Mouse (Mus musculus) activated CD4-positive, CD25-positive, alpha-beta regulatory T cell, adult 9 weeks (primary cell): ENCODE results near the gene Vmn1r88. TPM values are rescaled to one million over a fixed set of nuclear protein-coding genes. Genes with fewer than 3 reads are reported as not detected.

ENCODE experiments used
- polyA plus RNA-seq: library from polyadenylated mRNA; unstranded; fragments of 100-300 nt; shearing (Covaris generic); gene quantifications from one replicate; pipeline ENCODE4 v1.2.1, GENCODE M21; 2017

The Vmn1r88 gene
- not detected for polyA plus RNA-seq

DNA sequence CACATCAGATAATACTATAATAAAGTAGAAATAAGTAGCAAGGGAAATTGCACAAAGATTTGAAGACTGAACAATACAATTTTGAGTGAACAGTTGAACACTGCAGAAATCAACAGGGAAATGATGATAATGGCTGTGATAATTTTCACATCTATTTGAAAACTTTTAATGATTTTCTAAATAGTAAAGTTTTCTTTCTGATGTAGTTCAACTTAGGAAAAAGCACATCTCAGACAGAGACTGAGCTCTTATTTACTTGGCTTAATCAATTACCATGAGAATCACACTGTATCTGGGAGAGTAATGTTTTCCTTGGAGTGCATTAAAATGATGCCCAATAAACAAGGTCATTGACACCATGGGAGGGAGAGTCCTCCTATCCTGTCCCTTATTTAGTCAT lies at the start of gene Vmn1r88:
Gene Vmn1r88 (plus strand): TSS at position 301 of the 400 bp plus-strand sequence.

GRCm38 (mm10) chr7:13119817-13120216 lies 39.6 kb upstream of the Vmn1r88 start, which contains the start of gene Vmn1r86:
Gene Vmn1r86, minus strand, starts transcription at chr7:13119917.

GRCm38 (mm10) chr7:13140057-13140456 lies 19.3 kb upstream of the Vmn1r88 start, which contains the start of gene Vmn1r87:
Gene Vmn1r87, minus strand, starts transcription at chr7:13140157.

DNA sequence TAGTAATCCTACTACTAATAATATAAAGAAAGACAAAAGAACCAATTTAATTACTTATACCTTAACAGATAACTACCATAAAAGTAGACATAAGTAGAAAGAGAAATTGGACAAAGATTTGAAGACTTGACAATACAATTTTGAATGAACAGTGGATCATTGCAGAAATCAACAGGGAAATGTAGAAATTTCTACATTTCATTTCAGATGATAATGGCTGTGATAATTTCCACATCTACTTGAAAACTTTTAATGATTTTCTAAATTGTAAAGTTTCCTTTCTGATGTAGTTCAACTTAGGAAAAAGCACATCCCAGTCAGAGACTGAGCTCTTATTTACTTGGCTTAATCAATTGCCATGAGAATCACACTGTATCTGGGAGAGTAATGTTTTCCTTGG lies 53.4 kb downstream of the Vmn1r88 start, which contains the start of gene Vmn1r89:
Gene Vmn1r89 (plus strand): TSS at position 301 of the 400 bp plus-strand sequence.

Other genes with a start within 250 kb of the Vmn1r88 start
- gene Rps5, start 237.3 kb upstream of the Vmn1r88 start, polyA plus RNA-seq = 1,099 TPM
- not detected for gene Rnf225, start 232.2 kb upstream of the Vmn1r88 start, polyA plus RNA-seq
- gene Zfp324, start 193.7 kb upstream of the Vmn1r88 start, polyA plus RNA-seq = 8.2 TPM
- gene Zfp446, start 181.7 kb upstream of the Vmn1r88 start, polyA plus RNA-seq = 11.9 TPM
- not detected for gene Slc27a5, start 161.4 kb upstream of the Vmn1r88 start, polyA plus RNA-seq
- 32.3 TPM for gene Trim28, start 160.5 kb upstream of the Vmn1r88 start, polyA plus RNA-seq
- gene Zbtb45, start 149.5 kb upstream of the Vmn1r88 start, polyA plus RNA-seq = 5.5 TPM
- 276 TPM for gene Chmp2a, start 124.8 kb upstream of the Vmn1r88 start, polyA plus RNA-seq
- 10.8 TPM for gene Ube2m, start 121.3 kb upstream of the Vmn1r88 start, polyA plus RNA-seq
- 0.79 TPM for gene Mzf1, start 104.8 kb upstream of the Vmn1r88 start, polyA plus RNA-seq
- gene Vmn1r85, start 64.4 kb upstream of the Vmn1r88 start, polyA plus RNA-seq = not detected
- not detected for gene Vmn1r86, start 39.7 kb upstream of the Vmn1r88 start, polyA plus RNA-seq
- gene Vmn1r87, start 19.4 kb upstream of the Vmn1r88 start, polyA plus RNA-seq = not detected
- not detected for gene Vmn1r89, start 53.5 kb downstream of the Vmn1r88 start, polyA plus RNA-seq
- 30.0 TPM for gene Lig1, start 117.7 kb downstream of the Vmn1r88 start, polyA plus RNA-seq
- gene Zswim9, start 119.2 kb downstream of the Vmn1r88 start, polyA plus RNA-seq = 5.3 TPM
- 0.11 TPM for gene Pla2g4c, start 165.1 kb downstream of the Vmn1r88 start, polyA plus RNA-seq
- not detected for gene Cabp5, start 238.6 kb downstream of the Vmn1r88 start, polyA plus RNA-seq